ENCODE assay signal across 9 mouse cellular contexts in genomic region chr14:48246236-48246635, GRCm38 (mm10).
A peak's percentile ranks its signal among the peaks of the same experiment; 100 is the strongest.
DNase-seq lines count a peak whose midpoint lies in the region; ATAC-seq and TF ChIP-seq lines count a peak whose summit lies in the region.
"Had no signal": no experiment of that assay in that cellular context is flagged by ENCODE, and none has a peak within 500 bp of the region (broad histone marks: within the 10 kb centered on the region; RNA-seq: fewer than 3 reads in every experiment).

No protein-coding gene starts in this region.

- no peaks in the 10 kb centered on the region; the same call in 1 of the 2 replicates for H3K4me1 ChIP-seq in hindbrain, embryonic 12.5 days
- no peaks in the 10 kb centered on the region for H3K4me1 ChIP-seq in midbrain, postnatal 0 days (ENCODE audit: insufficient read depth, low read length)

- H3K4me2 ChIP-seq in hindbrain, embryonic 12.5 days (replicated peaks): no peak overlapping the region
- no peak overlapping the region for H3K4me2 ChIP-seq in midbrain, postnatal 0 days (ENCODE audit: low read depth, low read length, poor library complexity, severe bottlenecking)
- H3K4me2 ChIP-seq: limb, embryonic 12.5 days had no signal

- H3K27me3 ChIP-seq in hindbrain, embryonic 12.5 days: no peaks in the 10 kb centered on the region
- no peaks in the 10 kb centered on the region for H3K27me3 ChIP-seq in midbrain, postnatal 0 days (ENCODE audit: insufficient read depth, low read length)
- H3K27me3 ChIP-seq: limb, embryonic 12.5 days had no signal

- WGBS in hindbrain, embryonic 12.5 days: 68% methylated on average over 3 of the region's 3 CpGs
- 43% methylated on average over 3 of the region's 3 CpGs for WGBS in midbrain, postnatal 0 days

- no peaks in the 10 kb centered on the region for H3K9me3 ChIP-seq in hindbrain, embryonic 12.5 days (replicated peaks)
- H3K9me3 ChIP-seq in midbrain, postnatal 0 days (ENCODE audit: low read length): no peaks in the 10 kb centered on the region
- H3K9me3 ChIP-seq: limb, embryonic 12.5 days had no signal

- no peak overlapping the region for H3K4me3 ChIP-seq in hindbrain, embryonic 12.5 days
- no peak overlapping the region for H3K4me3 ChIP-seq in midbrain, postnatal 0 days (ENCODE audit: low read depth, low read length)
- H3K4me3 ChIP-seq: limb, embryonic 12.5 days had no signal

- H3K27ac ChIP-seq in hindbrain, embryonic 12.5 days: no peak overlapping the region
- no peak overlapping the region for H3K27ac ChIP-seq in midbrain, postnatal 0 days (ENCODE audit: low read depth, low read length)
- H3K27ac ChIP-seq: limb, embryonic 12.5 days had no signal

- no peaks in the 10 kb centered on the region for H3K36me3 ChIP-seq in hindbrain, embryonic 12.5 days
- H3K36me3 ChIP-seq in midbrain, postnatal 0 days (ENCODE audit: insufficient read depth, low read length): no peaks in the 10 kb centered on the region

- no peak for TF ChIP-seq CTCF in midbrain, postnatal 0 days (IDR thresholded peaks at IDR 0.05)

- DNase-seq in layer of hippocampus, postnatal 10 days (ENCODE audit: low spot score in 2 of 2): peak; percentile 29 to 36
- no peak for DNase-seq in layer of hippocampus, postnatal 36 days
- peak; percentile 53 for DNase-seq in brain, adult 2 months (ENCODE audit: low read depth, low spot score)
- peak; percentile 51 for DNase-seq in midbrain, postnatal 0 days (ENCODE audit: low spot score)
- no peak for DNase-seq in right cerebral cortex, postnatal 36 days (ENCODE audit: low spot score in 2 of 2)
- no peak for DNase-seq in kidney, adult 18-20 months
- DNase-seq in layer of hippocampus, adult 18-20 months (ENCODE audit: low spot score in 2 of 2): no peak

- peak; percentile 58; the same call in 1 of the 2 replicates for ATAC-seq in hindbrain, embryonic 12.5 days (ENCODE audit: low FRiP score)
- peak; percentile 69; the same call in 1 of the 2 replicates for ATAC-seq in midbrain, postnatal 0 days (ENCODE audit: low FRiP score)

- H3K9ac ChIP-seq in hindbrain, embryonic 12.5 days: no peak overlapping the region
- no peak overlapping the region for H3K9ac ChIP-seq in midbrain, postnatal 0 days (replicated peaks; ENCODE audit: low read length, poor library complexity, severe bottlenecking)
- H3K9ac ChIP-seq: limb, embryonic 12.5 days had no signal

Comparison
In these comparisons a context has a peak if more than half of its experiments do, and no peak if none do; other contexts are left out.
1. DNase-seq: peak in layer of hippocampus, postnatal 10 days (2 of 2), brain, adult 2 months (single experiment) and midbrain, postnatal 0 days (single experiment); none in layer of hippocampus, postnatal 36 days (0 of 2), right cerebral cortex, postnatal 36 days (0 of 2), kidney, adult 18-20 months (single experiment) and layer of hippocampus, adult 18-20 months (0 of 2).